Mouse (Mus musculus): Measurements from ENCODE around the gene Tmigd3.
A peak's percentile ranks its signal among the peaks of the same experiment; 100 is the strongest.
"Not testable (repeated sequence)": the region's sequence is repeated elsewhere in the genome, so short reads cannot be mapped to it uniquely, and the experiment has no call there.

The Tmigd3 gene

DNA sequence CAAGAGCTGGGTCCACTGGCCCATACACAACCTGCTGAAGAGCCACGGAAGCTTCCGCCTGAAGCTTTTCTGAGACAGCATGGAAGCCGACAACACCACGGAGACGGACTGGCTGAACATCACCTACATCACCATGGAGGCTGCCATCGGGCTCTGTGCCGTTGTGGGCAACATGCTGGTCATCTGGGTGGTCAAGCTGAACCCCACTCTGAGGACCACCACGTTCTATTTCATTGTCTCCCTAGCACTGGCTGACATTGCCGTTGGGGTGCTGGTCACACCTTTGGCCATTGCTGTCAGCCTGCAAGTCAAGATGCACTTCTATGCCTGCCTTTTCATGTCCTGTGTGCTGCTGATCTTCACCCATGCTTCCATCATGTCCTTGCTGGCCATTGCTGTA lies 34.0 kb downstream of the Tmigd3 start:
- no peak for DNase-seq

DNA sequence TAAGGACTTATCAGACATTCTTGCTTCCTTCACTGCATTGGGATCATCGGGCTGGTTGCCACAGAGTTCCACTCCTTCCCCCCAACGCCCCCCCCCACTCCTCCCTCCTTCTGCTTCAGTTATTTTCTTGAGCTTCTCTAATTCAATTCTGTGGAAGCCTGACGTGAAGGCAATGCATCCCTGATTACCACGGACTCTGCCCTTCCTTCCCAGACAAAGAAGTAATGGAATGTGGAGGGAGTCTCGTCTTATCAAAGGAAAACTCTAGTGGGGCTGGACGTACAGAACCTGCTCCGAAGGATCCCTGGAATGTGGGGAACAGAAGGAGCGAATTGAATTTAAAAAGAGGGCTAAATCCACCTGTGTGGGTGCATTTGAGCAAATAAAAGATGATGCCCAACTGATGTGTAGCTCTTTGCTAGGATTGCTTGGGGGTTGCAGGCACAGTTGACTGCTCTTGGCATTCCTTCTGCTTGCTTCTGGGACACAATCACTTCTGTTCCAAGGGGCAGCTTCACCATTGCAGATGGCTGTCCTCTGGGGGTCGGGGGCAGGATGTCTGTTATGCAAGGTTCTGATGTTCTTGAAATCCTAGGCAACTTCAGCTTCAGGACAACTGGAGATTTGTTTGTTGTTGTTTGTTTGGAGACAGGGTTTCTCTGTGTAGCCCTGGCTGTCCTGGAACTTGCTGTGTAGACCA lies 37.4 kb downstream of the Tmigd3 start:
- no peak for DNase-seq

DNA sequence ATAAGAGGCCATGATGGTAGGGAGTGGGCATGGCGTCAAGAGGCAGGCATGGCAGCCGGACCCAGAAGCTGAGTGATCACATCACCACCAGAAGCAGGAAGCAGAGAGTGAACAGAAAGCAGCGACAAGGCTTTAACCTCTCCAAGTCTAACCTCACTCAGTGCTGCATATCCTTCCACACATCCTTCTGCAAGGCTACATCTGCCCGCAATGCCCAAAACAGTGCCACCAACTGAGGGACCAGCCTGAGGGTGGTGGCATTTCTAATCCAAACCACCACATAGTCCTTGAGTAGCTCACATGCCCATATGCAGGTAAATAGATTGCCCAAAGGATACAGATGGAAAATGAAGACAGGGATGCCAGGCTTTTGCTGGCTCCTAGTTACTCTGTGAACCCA lies 38.3 kb downstream of the Tmigd3 start:
- DNase-seq: no peak

DNA sequence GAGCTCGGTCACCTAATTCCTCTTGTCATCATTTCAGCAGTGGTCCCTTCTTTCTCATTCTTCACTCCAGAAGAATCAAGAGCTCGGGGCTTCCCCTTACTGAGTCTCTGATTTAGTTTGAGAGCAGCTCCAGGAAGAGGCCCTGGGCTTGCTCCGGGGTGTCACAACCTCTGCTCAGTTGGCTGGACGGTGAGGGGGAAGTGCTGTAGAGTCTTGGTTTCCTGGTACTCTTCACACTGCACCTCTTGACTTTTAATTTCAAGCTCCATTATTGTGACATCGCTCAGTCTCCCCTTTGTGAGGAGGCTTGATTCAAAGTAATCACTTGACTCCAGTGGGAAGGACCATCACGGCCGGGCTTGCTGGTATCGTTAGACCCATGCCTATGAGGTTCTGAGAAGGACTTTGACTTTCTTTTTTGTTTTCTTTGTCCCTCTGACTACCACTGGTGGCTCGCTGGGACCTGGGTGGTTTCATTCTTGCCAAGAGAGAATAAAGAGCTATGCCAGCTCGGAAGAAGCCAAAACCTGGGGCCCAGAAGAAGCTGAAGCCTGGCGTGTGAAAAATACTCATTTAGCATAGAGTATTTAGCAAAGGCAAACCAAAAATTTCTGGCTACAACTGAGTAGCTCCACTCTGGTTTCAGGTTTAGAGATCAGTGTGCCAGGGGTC lies 40.0 kb downstream of the Tmigd3 start:
- peak; percentile 73 for DNase-seq

DNA sequence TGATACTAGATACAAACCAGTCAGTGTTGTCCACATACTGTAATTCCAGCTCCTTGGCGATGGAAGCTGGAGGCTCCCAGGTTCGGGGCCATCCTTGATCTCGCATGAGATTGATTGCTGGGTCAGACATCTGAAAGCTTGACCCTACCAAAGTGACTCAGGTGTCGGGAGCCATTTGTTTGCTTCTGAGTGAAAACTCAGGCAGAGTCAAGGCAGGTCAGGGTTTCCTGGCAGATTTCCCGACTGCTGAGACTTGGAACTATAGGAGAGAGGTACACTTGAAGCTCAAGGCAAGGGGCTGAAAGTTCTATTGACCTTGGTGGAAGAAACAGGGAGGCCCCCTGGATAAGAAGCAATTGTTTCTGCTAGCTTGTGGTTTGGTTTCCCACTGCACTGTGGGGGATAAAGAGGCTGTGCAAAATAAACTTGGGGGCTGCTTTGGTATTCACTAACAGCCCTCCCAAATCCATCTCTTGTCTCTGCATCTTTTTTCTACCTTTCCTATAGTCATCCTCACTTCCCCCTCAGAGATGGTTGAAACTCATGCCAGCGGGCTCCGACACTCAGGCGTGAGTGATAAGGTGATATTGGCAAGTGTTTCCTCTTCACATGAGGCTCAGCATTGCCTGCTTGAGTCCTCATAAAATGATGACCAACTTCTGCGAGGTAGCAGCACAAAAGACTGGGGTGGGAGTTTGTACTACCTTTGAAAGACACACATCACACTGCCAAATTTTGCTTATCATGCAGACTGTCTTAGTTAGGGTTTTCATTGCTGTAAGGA lies 41.6 kb downstream of the Tmigd3 start:
- DNase-seq: no peak

DNA sequence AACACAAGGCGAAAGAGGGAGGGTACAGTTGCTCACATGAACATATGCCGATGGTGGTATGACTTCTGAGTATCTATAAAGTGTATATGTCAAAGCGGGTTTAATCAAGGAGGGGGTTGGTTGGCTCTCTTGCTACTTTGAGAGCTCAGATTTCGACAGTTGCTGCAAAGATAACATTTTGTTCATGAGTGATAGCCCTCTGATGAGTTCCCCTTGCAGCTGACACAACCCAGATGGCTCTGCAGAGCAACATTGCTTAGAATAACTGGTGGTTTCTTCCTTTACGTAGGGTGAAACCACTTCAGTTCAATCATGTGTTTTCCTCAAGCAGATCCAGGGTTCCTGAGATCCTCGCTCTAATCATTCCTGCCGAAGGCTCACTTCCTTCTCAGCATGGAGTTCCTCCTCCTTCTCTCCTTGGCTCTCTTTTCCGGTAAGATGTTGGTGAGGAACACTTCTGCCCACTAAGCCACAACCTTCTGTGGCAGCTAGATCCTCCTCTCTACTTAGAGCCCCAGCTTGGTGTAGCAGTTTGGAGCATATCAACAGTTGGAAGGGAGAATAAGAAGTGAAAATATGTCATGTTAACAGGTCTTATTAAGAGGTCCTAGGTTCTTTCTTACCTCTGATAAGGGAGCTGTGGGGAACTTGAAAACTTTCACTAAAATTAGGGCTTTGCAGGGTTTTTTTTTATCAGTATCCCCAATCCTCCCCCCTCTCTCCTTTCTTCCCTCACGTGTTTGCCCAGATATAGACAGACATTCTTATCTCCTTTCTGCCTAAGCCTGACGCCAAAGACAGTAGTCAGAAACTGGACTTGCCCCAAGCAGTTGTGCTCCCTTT lies 43.4 kb downstream of the Tmigd3 start:
- no peak for DNase-seq

DNA sequence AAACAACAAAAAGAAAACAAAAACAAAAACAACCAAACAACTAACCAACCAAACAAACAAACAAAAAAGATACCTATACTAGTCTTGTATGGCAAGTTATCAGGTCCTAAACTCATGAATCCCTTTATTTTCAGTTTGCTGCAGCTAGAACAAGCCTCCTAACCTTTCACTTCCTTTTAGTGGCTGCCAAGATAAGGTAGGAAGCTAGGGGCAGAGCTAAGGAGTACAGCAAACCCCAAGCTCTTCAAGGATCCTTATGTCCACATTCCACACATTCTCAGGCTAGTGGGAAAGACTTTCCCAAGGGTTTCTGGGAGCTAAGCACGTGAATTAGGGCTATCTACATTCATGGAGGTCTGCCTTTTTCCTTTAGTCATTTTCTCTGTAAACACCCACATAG lies 44.6 kb downstream of the Tmigd3 start:
- DNase-seq: peak; percentile 72

DNA sequence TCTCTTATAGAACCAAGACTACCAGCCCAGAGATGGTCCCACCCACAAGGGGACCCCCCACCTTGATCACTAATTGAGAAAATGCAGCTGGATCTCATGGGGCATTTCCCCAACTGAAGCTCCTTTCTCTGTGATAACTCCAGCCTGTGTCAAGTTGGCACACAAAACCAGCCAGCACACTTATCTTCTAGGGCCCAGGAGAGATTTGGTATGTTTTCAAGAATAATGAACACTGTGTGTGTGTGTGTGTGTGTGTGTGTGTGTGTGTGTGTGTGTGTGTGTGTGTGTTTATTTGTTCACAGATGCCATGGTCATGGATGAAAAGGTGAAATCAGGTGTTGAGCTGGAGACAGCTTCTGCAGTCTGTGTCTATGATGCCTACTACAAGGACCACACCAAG lies 45.8 kb downstream of the Tmigd3 start:
- not testable (repeated sequence) for DNase-seq

DNA sequence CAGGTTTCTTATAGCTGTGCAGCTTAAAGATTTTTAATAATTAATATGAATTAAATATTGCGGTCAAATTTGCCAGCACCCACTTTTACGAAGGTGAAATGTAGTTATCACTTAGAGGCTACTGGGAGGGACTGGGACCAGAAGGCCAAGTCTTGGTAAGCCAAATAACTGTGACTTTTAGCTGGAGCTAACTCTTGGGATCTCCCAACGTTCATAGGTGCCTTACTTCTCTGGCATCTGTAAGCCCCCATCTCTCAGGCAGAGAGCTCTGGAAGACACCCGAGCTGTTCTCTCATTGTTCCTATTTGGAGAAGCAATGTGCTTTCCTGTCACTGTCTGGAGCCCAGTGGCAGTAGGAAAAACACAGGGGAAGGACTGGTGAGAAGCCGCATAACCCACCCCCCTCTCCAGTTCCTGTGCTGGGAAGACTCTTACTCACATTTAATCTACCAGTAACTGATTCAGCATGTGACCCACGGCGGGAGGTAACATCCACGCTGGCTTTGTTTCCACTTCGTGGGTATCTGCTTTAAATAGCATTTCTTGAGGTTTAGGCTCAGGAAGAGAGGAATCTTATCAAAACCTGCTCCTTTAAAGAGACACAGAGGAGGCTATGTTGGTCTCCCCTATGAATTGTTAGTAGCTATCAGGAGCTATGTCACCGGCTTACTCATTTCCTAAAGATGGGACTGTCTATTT lies 47.1 kb downstream of the Tmigd3 start:
- DNase-seq: no peak

DNA sequence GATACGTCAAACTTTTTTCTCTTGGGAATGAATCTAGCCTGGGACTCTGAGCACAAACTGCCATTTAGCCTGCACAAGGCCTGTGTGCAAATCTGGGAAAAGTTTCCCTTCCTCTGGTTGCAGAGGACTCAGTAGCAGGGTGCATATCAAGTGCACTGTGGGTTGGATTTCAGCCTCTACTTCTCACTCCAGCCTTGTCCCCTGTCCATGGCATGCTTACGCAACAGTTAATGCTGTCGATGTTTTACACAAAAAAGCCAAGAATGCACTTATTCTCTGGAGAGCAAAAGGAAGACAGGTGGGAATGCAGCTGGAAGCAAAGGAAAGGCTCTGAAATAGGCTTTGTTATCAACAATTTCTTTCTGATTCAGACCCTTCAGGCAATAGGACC lies 47.6 kb downstream of the Tmigd3 start:
- no peak for DNase-seq

DNA sequence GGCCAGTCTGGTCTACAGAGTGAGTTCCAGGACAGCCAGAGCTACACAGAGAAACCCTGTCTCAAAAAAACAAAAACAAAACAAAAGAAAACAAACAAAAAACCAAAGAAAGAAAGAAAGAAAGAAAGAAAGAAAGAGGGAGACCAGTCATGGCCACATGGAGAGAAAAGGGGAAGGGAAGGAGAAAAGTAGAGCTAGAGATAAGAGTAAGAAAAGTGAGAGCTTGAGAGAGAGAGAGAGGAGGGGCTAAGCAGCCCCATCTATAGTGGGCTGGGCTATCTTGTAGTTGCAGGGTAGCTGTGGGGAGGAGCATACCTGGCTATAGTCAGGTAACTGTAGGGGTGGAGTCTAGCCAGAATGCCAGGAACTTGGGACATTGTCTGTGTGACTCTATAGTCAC lies 50.0 kb downstream of the Tmigd3 start:
- DNase-seq: not testable (repeated sequence)

DNA sequence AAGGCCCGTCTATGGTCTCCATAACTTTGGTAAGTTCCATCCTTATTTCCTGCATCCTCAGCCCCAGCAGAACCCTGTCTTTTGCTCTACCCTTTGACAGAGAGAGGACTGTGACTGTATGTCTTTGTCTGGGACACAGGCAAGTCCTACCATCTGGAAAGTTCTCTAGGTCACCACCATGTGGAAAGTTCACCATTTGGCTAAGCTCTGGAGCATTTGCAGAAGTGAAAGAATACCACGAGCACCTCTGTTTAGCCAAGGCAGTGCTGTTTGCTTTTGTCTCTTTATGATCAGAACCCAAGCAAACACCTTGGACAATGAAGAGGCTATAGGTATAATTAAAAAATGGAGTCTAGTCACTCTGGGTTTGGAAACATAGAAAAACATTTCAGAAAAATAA lies 51.3 kb downstream of the Tmigd3 start:
- no peak for DNase-seq

DNA sequence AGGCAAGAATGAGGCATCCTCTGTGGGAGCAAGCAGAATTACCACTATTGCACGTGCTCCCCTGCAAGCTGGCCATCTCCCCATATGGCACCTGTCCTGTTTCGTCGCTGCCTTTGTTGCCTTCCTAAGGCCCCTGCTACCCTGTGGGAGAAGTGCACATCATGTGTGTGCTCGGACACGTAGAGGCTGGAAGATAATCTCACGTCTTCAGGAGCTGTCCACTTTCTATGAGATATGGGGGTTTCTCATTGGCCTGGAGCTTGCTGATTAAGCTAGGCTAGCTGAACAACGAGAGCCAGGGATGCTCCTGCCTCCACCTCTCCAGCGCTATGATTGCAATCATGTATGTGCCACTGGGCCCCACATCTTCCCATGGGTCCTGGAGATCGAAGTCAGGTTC lies 53.9 kb downstream of the Tmigd3 start:
- no peak for DNase-seq

DNA sequence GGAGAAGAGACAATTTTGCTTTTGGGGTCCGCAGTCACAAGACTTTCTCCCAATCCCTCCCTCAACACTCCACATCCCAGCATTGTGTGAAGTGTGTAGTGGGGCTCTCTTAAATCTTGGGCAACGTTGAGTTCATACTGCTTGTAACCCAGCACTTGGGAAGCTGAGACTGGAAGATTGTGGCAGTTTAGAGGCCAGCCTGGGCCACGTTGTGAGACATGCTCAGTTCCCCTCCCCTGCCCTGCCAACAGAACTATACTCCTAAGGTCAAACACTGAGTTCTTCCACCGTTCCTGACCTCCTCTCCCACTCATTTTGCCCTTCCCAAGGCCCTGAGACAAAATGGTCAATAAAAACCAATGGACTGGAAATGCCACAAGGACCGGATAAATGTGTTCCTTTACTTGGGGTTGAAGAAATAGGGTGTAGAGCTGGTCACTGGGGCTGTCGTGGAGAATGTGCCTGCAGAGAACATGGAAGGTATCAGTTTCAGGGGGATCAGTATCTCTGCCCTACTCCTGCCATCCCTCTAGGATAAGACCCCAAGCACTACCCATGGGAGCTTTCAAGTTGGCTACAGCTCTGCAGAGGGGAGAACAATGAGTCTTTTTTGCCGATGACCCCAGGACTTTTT lies 57.0 kb downstream of the Tmigd3 start:
- DNase-seq: no peak

DNA sequence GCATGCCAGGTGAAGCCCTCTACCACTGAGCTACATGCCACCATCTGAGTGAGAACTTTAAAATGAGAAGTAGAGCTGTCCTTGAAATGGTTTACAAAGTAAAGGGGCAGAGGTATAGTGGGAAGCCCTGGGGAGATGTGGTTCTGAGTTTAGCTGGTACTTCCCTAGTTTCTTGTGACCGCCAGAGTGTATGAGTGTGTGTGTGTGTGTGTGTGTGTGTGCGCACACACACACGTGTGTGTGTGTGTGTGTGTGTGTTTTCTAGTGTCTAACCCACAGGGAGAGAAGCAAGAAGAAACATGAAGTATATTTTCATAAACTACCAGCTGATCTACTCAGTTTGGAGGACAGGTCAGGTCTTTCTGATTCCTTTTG lies 57.5 kb downstream of the Tmigd3 start:
- no peak for DNase-seq

DNA sequence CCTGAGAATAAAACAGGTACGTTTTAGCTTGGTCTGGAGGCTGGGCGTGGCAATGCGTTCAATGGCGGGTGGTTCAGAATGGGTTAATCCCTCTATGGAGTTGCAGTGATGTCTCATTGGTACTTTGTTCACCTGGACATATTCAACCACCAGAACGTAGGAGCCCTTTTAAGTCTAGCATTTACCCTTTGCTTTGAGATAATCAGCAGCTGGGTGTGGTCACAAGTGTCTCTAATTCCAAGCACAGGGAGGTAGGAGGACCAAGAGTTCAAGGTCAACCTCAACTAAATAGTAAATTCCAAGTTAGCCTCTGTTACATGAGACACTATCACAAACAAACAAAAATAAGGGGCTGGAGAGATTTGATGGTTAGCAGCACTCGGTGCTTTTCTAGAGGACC lies 58.1 kb downstream of the Tmigd3 start:
- no peak for DNase-seq

DNA sequence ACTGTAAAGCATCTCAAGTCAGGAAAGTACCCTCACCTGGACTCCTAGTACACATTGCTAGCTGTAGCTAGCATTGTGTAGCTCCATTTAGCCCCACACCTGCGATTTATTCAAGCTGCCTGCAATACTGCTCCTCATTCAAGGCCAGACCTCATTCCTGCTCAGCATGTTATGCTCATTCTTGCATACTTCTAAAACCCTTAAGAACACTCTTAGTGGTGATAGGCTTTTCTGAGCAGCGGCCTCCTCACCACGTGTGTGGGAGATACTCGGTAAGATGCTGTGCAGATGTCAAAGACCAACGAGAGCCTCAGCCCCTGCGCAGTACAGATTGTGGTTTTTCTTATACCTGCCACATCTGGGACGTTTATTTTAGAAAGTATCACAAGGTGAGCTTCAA lies 59.1 kb downstream of the Tmigd3 start:
- no peak for DNase-seq

DNA sequence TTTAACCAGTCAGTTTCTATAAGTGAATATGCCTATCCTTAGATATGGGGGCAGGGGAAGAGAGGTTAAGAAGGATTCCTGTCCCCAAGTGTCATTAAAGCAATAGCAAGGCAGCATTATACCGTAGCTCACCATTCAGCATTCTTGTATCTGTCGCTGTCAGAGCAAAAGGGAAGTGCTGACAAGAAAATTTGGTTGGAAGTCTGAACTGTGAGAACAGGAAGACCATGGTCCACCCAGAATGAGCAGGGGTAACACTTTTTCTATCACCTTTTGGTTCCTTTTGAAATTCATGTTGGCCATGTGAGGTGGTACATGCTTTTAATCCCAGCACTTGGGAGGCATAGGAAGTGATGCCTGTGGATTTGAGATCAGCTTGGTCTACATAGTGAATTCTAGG lies 60.4 kb downstream of the Tmigd3 start:
- no peak for DNase-seq

DNA sequence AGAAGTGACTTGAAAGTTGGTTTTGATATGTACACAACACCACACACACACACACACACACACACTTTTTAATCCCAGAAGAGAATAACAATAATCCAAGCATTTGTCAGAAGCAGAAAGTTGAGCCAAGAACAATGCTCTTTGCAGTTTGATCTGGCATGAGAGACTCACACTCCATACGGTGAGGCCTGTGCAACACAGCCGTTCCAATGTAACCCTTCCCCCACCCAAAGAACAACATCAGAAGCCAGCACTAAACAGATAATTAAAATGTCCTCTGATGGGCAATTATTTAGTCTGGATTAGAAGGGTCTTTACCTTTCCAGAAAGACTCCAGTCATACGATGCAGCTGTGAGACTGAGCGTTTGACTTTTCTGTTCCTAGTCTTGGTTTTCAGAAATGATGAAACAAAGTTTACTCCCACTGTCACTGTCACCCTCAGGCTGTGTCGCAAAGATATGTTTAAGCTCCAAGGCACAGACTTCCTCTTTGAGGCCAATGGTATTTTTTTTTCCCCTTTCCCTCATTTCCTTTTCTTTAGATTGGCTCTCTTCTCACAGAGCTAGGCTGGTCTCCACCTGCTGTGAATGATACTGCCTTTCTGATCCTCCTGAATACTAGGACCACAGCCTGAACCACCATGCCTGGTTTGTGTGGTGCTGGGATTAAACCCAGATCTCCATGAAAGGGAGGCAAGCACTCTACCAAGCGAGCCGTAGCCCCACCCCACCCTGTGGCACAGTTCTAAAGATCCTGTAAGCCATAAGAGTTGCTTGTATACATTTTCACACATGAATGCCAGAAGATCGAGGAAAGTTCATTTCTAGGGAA lies 61.8 kb downstream of the Tmigd3 start, which contains the start of gene I830077J02Rik:
Gene I830077J02Rik, minus strand, starts transcription at position 425 of the 832 bp plus-strand sequence.
- peak; percentile 43 for DNase-seq

DNA sequence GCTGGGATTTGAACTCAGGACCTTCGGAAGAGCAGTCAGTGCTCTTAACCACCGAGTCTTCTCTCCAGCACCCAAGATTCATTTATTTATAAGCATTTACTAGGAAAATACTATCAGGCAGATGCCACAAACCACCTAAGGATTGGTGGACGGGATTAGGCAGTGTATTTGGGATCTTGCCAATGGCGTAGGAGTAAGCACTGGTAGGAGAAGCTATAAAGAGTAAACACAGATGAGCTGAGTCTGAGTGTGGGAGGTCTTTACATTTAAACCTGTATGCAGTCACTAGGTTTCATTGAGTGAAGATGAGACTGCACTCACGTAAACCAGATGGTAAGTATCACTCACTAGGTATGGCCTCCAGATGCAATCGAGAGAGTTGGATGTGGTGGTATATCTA lies 63.2 kb downstream of the Tmigd3 start:
- no peak for DNase-seq

DNA sequence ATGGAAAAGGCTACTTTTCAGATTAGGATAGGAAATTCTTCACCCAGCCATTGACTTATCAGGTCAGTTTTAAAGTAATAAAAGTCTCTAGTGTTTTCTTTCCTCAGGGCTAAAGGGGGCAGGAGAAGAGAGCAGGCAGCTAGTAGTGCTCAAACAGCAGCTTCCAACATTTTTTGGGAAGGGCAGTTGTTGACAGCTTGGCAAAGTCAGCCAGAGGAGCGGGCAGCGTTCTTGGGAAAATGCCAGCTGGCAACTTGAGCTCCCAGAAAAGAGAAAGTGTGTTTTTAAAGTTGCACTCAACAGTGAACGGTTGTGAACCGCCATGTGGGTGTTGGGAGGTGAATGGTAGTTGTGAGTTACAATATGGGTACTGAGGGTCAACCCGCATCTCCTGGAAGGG lies 64.3 kb downstream of the Tmigd3 start:
- peak; percentile 78 for DNase-seq
